Mouse (Mus musculus) heart, postnatal 25 days (tissue): ENCODE measurements around the gene Cyp3a57. TPM values are rescaled to one million over a fixed set of nuclear protein-coding genes. Genes with fewer than 3 reads are reported as not detected.
"Not testable (repeated sequence)": the region's sequence is repeated elsewhere in the genome, so short reads cannot be mapped to it uniquely, and the experiment has no call there.

Experiments used
- DNase-seq: peaks from one replicate; pipeline ENCODE4 v3.0.0; 2022; ENCODE audit warnings: low spot score
- intact Hi-C: fragments of 180-260 bp; cut with DNase I; formaldehyde crosslinking; loops from one replicate; pipeline ENCODE4 v1.15.1; 2025
- total RNA-seq, 2 experiments: library from RNA; stranded (reverse); gene quantifications; 2 replicates each; pipeline ENCODE4 v1.2.3; 2021

Gene Cyp3a57
- not detected for total RNA-seq

DNA sequence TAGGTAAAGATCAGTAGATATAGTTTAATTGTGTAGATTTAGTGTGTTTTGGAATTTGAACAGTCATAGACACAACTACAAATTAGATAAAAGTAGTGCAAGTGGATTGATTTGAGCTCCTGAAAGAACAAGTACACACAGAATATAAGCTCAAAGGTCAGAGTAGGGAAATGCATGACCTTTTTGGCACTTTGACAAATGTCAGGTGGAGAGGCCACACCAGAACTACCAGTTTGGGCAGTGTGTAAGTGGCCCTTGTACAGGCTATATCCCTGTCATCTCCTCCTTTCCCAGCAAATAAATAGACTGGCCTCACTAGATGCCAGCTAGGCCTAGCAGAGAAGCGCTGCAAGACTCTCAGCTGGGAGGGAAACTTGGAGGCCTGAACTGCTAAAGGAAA lies at the start of gene Cyp3a57:
Gene Cyp3a57 (plus strand): TSS at position 339 of the 400 bp plus-strand sequence.
- intact Hi-C loops: no loop called here

DNA sequence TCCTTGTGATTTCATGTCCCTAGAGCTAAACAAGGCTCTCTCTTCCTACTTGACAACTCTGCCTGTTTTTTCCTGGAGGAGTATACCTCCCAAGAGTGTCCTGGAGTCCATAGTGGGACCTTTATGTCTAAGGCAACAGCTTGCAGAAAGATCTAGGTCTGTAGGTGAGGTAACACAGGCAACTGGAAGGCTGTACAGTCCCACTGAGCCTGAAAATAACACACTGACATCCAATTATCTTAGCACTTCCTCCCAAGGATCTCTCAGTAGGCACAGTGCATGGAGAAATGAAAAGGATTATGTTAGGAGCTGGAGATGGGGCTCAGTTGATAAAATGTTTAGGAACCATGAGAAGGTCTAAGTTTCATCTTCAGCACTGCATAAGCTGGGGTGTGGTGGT lies 44.6 kb upstream of the Cyp3a57 start:
- no peak for DNase-seq
- intact Hi-C loops: no loop called here

More for the DNA sequence above, at the start of gene Cyp3a57:
- no peak for DNase-seq

DNA sequence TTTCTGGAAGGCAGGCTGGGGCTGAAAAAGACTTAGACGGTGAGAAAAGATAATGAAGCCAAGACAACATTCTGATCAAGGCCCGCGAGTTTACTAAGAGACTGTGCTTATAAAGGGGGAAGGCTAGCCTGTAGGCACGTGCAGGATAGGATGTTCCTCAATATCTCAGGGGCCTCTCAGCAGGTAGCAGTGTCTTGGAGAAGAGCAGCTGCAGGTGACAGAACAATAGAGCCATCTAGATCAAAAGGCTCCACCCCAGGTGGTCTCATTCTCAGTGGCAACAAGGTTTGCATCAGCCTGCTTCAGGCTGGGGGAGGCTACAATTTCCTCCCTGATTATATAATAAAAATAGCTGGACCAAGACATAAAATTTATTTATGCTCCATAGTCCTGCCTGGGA lies 43.3 kb upstream of the Cyp3a57 start:
- intact Hi-C loops, DNase-seq: not testable (repeated sequence)

DNA sequence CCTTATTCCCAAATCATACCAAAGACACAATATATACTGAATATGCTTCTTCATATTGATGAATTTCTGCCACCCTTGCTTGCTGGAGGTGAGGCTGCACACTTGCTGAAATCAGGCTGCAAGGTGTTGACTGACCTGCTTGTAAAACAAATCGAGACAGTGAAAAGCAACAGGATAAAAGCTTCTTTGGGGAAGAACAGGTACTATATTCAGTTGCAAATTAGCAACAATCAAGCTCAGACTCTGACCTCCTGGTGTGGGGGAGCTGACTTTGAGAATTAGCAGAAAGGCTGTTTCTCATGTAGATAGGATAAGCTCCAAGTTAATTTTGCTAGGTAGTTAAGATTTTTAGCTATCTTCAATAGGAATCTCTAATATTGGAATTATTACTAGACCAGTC lies 42.7 kb upstream of the Cyp3a57 start:
- DNase-seq: no peak
- intact Hi-C loops: no loop called here

DNA sequence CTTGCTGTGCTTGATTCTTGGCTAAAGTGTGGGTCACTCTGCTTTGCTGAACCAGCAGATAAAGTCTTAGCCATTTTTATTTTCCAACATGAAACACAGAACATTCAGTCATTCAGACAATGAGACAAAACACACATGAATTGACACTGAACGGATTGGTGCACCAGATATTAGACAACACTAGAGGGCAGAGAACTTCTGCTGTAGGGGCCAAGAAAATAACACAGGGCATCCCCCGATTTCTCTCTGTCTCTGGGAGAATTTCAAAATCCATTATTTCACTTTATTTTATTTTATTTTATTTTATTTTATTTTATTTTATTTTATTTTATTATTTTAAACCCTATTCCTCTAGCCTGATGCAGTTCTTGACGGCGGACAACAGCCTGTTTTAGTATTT lies 38.1 kb upstream of the Cyp3a57 start:
- DNase-seq: not testable (repeated sequence)

DNA sequence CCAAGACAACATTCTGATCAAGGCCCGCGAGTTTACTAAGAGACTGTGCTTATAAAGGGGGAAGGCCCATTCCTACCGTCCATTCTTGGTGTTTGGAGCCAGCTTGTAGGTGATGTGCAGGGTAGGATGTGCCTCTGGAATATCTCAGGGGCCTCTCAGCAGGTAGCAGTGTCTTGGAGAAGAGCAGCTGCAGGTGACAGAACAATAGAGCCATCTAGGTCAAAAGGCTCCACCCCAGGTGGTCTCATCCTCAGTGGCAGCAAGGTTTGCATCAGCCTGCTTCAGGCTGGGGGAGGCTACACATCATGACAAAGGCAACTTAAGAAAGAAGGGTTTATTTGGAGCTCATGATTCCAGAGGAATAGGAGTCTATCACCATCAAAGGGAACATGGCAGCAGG lies 37.3 kb upstream of the Cyp3a57 start:
- intact Hi-C loops, DNase-seq: not testable (repeated sequence)

More for the DNA sequence above, 38.1 kb upstream of the Cyp3a57 start:
- intact Hi-C loops: not testable (repeated sequence)

DNA sequence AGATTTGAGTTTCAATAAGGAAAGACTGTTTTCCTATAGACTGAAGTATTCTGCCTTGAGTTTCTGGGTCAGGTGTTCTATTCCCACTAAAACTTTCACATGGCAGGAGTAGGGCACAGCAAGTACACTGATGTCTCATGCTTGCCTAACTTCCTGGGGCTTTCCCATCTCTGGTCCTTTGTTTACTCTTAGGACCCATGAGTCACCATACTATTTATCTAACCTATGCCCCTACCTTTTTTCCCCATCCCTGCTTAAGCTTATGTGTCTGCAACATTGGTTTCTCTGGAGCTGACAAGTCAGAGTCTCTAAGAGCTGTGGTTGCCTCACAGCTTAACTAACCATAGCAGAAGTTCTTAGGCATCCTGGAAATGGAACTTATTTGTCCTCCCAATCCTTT lies 31.2 kb upstream of the Cyp3a57 start:
- intact Hi-C loops: no loop called here
- DNase-seq: no peak

DNA sequence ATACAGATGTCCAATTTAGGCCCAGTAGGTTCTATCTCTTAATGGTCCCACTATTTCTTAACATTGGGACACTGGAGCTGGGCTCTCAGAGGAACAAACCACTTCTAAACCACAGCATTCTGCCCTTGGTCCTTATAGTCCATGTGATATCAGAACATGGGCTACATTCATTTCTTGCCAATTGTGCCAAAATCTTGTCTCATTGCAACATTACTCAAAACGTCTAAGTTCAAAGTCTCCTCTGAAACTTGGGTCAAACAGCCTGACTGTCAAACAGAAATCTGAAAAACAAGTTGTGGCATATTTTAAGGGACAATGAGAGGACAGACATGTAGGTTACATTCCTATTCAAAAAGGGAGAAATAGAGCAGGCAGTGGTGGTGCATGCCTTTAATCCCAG lies 27.9 kb upstream of the Cyp3a57 start:
- no peak for DNase-seq
- intact Hi-C loops: no loop called here

DNA sequence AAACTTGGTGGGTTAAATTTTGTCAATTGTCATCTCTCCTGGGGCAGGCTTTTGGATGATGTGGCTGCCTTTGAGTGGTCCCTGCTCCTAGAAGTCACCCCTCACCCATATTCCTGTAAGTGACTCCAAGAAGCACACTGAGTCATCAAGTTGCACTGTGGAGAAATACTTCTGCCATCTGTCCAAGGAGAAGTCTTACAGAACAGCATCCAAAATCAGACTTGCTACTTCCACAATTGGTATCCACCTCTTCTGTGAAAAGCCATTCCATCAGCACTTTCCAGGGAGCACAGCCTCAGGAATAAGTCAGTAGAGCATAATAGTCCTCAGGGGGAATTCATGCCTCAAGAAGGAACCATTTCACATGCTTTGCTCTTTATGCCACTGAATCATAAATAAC lies 6.3 kb upstream of the Cyp3a57 start:
- DNase-seq, intact Hi-C loops: not testable (repeated sequence)

DNA sequence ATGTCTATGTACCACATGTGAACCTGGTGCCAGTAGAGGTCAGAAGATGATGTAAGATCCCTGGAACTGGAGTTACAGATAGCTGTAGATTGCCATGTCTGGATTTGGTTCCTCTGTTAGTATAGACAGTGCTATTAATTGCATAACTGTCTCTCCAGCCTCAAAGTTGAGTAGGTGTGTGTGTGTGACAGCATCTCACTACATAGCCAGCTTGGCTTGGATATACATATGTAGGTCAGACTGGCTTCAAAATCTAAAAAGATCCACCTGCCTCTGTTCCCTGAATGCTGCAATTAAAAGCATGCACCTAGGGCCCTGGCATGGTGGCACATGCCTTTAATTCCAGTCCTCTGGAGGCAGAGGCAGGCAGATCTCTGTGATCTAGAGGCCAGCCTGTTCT lies 4.6 kb downstream of the Cyp3a57 start:
- no peak for DNase-seq

DNA sequence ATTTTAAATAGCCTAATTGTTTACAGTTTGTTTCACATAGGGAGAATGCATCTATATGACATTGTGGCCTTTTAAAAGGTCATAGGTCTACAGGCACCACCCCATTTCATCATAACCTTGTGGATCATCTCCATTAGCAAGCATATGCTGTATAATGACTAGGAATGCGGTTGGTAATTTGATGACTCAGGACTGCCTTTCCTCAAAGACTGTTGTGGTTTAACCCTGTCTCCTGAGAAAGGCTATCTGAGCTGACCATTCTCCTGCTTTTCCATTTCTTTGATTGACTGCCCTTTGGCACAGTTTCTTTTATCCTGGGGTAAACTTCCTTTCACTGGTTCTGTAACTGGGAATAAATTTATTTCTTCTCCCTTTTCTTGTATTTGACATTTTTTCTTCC lies 8.0 kb downstream of the Cyp3a57 start:
- no peak for DNase-seq
- intact Hi-C loops: no loop called here

More for the DNA sequence above, 4.6 kb downstream of the Cyp3a57 start:
- intact Hi-C loops: no loop called here

DNA sequence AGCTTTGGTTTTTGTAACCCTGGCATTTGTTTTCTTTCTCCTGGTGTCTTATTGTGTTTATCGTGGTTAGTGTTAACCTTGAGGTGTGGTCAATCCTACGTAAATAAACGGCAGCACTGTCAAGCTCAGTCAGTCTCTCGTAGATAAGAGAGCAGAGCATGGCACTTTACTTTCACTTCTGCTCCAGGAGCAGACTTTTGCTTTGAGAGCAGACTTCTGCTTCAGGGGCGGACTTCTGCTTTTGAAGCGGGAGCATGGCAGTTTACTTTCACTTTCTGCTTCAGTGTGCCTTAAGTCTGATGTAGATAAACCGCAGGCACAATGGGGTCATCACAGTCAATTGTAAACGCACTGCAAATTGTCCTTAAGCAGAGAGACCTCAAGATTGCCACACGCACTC lies 70.3 kb downstream of the Cyp3a57 start:
- DNase-seq, intact Hi-C loops: not testable (repeated sequence)

DNA sequence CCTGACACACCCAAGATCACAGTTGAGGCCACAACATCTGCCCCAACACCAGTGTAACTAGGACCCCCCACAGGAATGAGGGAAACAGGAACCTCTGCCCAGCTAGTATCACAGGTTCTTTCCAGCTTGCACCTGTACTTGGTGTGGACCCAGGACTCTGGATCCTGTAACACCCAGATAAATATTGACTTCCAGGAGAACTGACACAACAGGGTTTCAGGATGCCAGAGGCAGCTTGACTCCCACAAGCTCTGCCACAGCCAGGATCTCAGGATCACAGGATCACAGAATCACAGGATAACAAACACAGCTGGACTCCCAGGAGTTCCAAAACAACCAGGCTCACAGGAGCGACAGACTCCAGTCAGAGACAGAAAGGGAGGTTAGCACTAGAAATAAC lies 77.2 kb downstream of the Cyp3a57 start:
- intact Hi-C loops: no loop called here
- no peak for DNase-seq

DNA sequence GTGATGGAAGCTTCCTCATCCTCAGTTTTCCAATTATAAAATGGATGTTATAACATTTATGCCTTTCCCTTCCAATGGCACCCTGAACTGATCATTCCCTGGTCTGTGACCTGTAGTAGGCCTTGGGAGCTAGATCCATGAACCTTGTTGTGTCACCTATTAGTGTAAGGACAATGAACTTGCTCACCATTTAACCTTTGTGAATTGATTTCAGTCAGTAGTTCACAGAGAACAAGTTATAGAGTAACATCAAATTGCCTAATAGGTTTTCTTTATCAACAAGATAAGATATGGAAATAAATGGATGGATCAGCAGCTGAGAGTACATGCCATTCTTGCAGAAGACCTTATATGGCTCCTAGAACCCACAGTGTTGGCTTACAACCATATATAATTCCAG lies 85.9 kb downstream of the Cyp3a57 start:
- no peak for DNase-seq
- intact Hi-C loops: no loop called here

DNA sequence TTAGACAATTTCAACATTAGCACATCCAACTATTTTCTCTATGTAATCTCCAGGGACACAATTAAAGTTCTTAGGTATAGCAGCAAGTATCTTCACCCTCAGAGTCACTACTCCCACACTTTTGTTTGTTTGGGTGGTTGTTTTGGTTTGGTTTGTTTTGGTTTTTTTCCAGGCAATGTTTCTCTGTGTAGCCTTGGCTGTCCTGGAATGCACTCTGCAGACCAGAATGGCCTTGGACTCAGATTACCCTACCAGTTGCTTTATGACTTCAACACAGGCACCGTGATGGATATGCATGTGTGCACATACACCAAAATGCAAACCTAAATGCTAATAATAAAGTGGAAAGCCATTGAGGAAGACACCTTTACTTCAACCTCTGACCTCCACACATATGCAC lies 88.6 kb downstream of the Cyp3a57 start:
- intact Hi-C loops: no loop called here
- DNase-seq: no peak

Other genes with a start within 250 kb of the Cyp3a57 start
- 10 to 100 TPM; 75.3 to 85.4 TPM for gene Arpc1b, start 231.1 kb upstream of the Cyp3a57 start, total RNA-seq
- 10 to 100 TPM; 37.8 to 40.3 TPM for gene Pdap1, start 205.0 kb upstream of the Cyp3a57 start, total RNA-seq
- gene Bud31, start 204.9 kb upstream of the Cyp3a57 start, total RNA-seq: 10 to 100 TPM; 53.5 to 62.6 TPM
- 10 to 100 TPM; 27.9 to 28.6 TPM for gene Ptcd1, start 178.2 kb upstream of the Cyp3a57 start, total RNA-seq
- gene Cpsf4, start 178.1 kb upstream of the Cyp3a57 start, total RNA-seq: 10 to 100 TPM in 1 of 2 experiments, 1 to 10 TPM in 1; 9.6 to 11.1 TPM
- gene Atp5j2, start 153.2 kb upstream of the Cyp3a57 start, total RNA-seq: 1,000 to 10,000 TPM; 1,052 to 1,137 TPM
- 1 to 10 TPM; 6.2 to 7.2 TPM for gene Zkscan14, start 143.4 kb upstream of the Cyp3a57 start, total RNA-seq
- gene Zkscan5, start 140.7 kb upstream of the Cyp3a57 start, total RNA-seq: 10 to 100 TPM in 1 of 2 experiments, 1 to 10 TPM in 1; 9.4 to 11.0 TPM
- 10 to 100 TPM; 26.1 to 28.0 TPM for gene Zfp655, start 113.6 kb upstream of the Cyp3a57 start, total RNA-seq
- gene Zscan25, start 64.8 kb upstream of the Cyp3a57 start, total RNA-seq: 10 to 100 TPM; 10.6 to 13.0 TPM
- not detected for gene Cyp3a16, start 124.4 kb downstream of the Cyp3a57 start, total RNA-seq
- gene Cyp3a41b, start 239.5 kb downstream of the Cyp3a57 start, total RNA-seq: not detected